Mouse (Mus musculus): Measurements from ENCODE around the gene Olfr1303. TPM values are rescaled to one million over a fixed set of nuclear protein-coding genes. Genes with fewer than 3 reads are reported as not detected.

Gene Olfr1303
- total RNA-seq (2014; fragmentation: Nextera tagmentation), result not detected in 2 replicates
- not detected in 2 replicates for total RNA-seq (2017)
- polyA plus RNA-seq (2012), result not detected in 2 replicates

DNA sequence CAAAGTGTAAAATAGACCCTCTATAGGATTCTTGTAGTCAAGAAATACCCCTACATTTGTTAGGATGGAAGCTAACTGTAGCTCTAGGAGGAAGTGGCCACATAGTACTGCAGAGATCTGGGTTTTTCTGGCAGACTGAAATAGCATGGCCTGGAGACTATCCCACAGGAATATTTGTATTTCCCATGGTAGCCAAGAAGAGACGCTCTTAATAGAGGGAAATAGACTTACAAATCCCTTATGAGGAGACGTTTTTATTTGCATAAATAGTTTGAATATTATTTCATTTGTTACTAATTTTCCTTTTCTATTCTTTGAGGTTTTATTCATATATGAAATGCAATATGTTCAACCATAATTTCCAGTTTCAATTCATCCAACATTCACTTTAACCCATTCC is at the start of gene Olfr1303:
Gene Olfr1303 (minus strand): TSS at position 101 of the 400 bp plus-strand sequence.
- Histone ChIP-seq H3K27me3 (ENCODE audit: insufficient read depth, low read length) (no peaks in the 10 kb centered on the region), H3K36me3 (replicated peaks) (no peaks in the 10 kb centered on the region), H3K9me3 (replicated peaks) (no peaks in the 10 kb centered on the region), H3K4me1 (ENCODE audit: insufficient read depth, low read depth, low read length) (no peaks in the 10 kb centered on the region), H3K4me3 (ENCODE audit: low read depth, low read length) (no peak within 1 kb of the TSS)
- DNase-seq (ENCODE audit: low spot score) (no peak), ATAC-seq (ENCODE audit: extremely low read depth, insufficient number of reproducible peaks, low FRiP score, poor library complexity, severe bottlenecking) (no peak)
- TF ChIP-seq GATA2 (IDR thresholded peaks at IDR 0.05; ENCODE audit: borderline replicate concordance, low read depth, low read length) (no peak), POLR2AphosphoS5 (IDR thresholded peaks at IDR 0.05; ENCODE audit: insufficient replicate concordance, low read depth, low read length) (no peak), TAL1 (conservative IDR thresholded peaks at IDR 0.05; ENCODE audit: low read depth, low read length) (no peak), GATA1 (IDR thresholded peaks at IDR 0.05; ENCODE audit: borderline replicate concordance, low read length) (no peak), CTCF (IDR thresholded peaks at IDR 0.05; ENCODE audit: low read depth, low read length) (no peak)

DNA sequence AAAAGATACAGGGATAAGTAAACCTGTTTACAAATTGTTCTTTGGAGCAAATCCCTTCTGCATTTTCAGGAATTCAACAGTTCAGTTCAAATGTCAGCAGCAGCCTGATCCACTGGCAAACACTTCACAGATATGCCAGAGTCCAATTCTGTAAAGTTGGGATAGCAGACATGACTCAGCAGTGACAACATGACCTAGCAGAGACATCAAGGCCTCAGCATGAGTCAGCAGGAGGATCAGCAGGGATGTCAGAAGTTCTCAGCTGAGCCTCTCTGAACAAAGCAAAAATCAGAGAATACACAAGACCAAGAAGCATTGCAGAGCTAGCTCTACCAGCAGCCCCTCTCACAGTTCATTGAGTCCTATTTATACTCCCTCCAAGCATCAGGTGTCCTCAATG is 7.2 kb downstream of the Olfr1303 start:
- H3K4me3 ChIP-seq (ENCODE audit: low read depth, low read length), result no peak overlapping the region
- TF ChIP-seq CTCF (IDR thresholded peaks at IDR 0.05; ENCODE audit: low read depth, low read length) (no peak), GATA1 (IDR thresholded peaks at IDR 0.05; ENCODE audit: borderline replicate concordance, low read length) (no peak), GATA2 (IDR thresholded peaks at IDR 0.05; ENCODE audit: borderline replicate concordance, low read depth, low read length) (no peak), POLR2AphosphoS5 (IDR thresholded peaks at IDR 0.05; ENCODE audit: insufficient replicate concordance, low read depth, low read length) (no peak), TAL1 (conservative IDR thresholded peaks at IDR 0.05; ENCODE audit: low read depth, low read length) (no peak)
- no peaks in the 10 kb centered on the region for H3K27me3 ChIP-seq (ENCODE audit: insufficient read depth, low read length)
- DNase-seq (ENCODE audit: low spot score) (no peak), ATAC-seq (ENCODE audit: extremely low read depth, insufficient number of reproducible peaks, low FRiP score, poor library complexity, severe bottlenecking) (no peak)
- no peaks in the 10 kb centered on the region for H3K4me1 ChIP-seq (ENCODE audit: insufficient read depth, low read depth, low read length)
- no peaks in the 10 kb centered on the region for H3K9me3 ChIP-seq (replicated peaks)
- no peaks in the 10 kb centered on the region for H3K36me3 ChIP-seq (replicated peaks)

DNA sequence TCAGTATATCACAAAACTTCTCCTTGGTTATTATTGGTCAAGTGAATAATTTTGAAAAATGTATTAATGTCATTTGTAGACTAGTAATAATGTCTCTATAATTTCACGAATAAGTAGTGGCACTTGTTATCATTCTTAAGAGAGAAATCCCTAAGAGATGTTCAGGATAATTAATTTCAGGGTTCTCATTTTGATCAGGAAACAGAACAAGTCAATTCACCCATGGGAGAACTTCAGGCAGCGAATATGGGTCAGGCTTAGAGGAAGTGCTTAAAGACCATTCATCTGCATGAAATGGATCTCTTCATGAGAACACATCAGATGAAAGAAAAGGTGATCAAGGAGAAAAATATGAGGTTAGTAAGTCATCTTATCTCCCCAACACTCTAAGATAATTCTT is 43.0 kb downstream of the Olfr1303 start, which contains the start of gene Olfr1302:
Gene Olfr1302 (plus strand): TSS at position 301 of the 400 bp plus-strand sequence.
- Histone ChIP-seq H3K9me3 (replicated peaks) (peaks cover 5% of the 10 kb centered on the region; the same call in 1 of the 2 replicates), H3K4me3 (ENCODE audit: low read depth, low read length) (no peak within 1 kb of the TSS), H3K27me3 (ENCODE audit: insufficient read depth, low read length) (no peaks in the 10 kb centered on the region), H3K4me1 (ENCODE audit: insufficient read depth, low read depth, low read length) (no peaks in the 10 kb centered on the region), H3K36me3 (replicated peaks) (no peaks in the 10 kb centered on the region)
- TF ChIP-seq GATA1 (IDR thresholded peaks at IDR 0.05; ENCODE audit: borderline replicate concordance, low read length) (no peak), POLR2AphosphoS5 (IDR thresholded peaks at IDR 0.05; ENCODE audit: insufficient replicate concordance, low read depth, low read length) (no peak), GATA2 (IDR thresholded peaks at IDR 0.05; ENCODE audit: borderline replicate concordance, low read depth, low read length) (no peak), TAL1 (conservative IDR thresholded peaks at IDR 0.05; ENCODE audit: low read depth, low read length) (no peak), CTCF (IDR thresholded peaks at IDR 0.05; ENCODE audit: low read depth, low read length) (no peak)
- no peak for ATAC-seq (ENCODE audit: extremely low read depth, insufficient number of reproducible peaks, low FRiP score, poor library complexity, severe bottlenecking)
- no peak for DNase-seq (ENCODE audit: low spot score)

Other genes starting within 250 kb of the Olfr1303 start
- not detected in 2 replicates for gene Olfr1297, start 193.8 kb downstream of the Olfr1303 start, total RNA-seq (2014; fragmentation: Nextera tagmentation)
- 0.05 TPM in 1 of 2 replicates, not detected in the other for gene Olfr1297, start 193.8 kb downstream of the Olfr1303 start, total RNA-seq (2017)
- not detected in 2 replicates for gene Olfr1297, start 193.8 kb downstream of the Olfr1303 start, polyA plus RNA-seq (2012)
- gene Olfr1298, start 171.1 kb downstream of the Olfr1303 start, total RNA-seq (2014; fragmentation: Nextera tagmentation), result not detected in 2 replicates
- 0.29 TPM in 1 of 2 replicates, not detected in the other for gene Olfr1298, start 171.1 kb downstream of the Olfr1303 start, total RNA-seq (2017)
- gene Olfr1298, start 171.1 kb downstream of the Olfr1303 start, polyA plus RNA-seq (2012), result not detected in 2 replicates
- gene Olfr1299, start 158.9 kb downstream of the Olfr1303 start, total RNA-seq (2014; fragmentation: Nextera tagmentation), result not detected in 2 replicates
- 0.12 and 0.16 TPM in 2 replicates for gene Olfr1299, start 158.9 kb downstream of the Olfr1303 start, total RNA-seq (2017)
- gene Olfr1299, start 158.9 kb downstream of the Olfr1303 start, polyA plus RNA-seq (2012), result not detected in 2 replicates
- gene Olfr1301, start 69.3 kb downstream of the Olfr1303 start, total RNA-seq (2014; fragmentation: Nextera tagmentation), result not detected in 2 replicates
- gene Olfr1301, start 69.3 kb downstream of the Olfr1303 start, total RNA-seq (2017), result under 0.01 TPM in 1 of 2 replicates, not detected in the other
- gene Olfr1301, start 69.3 kb downstream of the Olfr1303 start, polyA plus RNA-seq (2012), result not detected in 2 replicates
- gene Olfr1302, start 42.9 kb downstream of the Olfr1303 start, total RNA-seq (2014; fragmentation: Nextera tagmentation), result not detected in 2 replicates
- gene Olfr1302, start 42.9 kb downstream of the Olfr1303 start, total RNA-seq (2017), result 0.05 TPM in 1 of 2 replicates, not detected in the other
- gene Olfr1302, start 42.9 kb downstream of the Olfr1303 start, polyA plus RNA-seq (2012), result not detected in 2 replicates
- gene Olfr1305, start 56.8 kb upstream of the Olfr1303 start, total RNA-seq (2014; fragmentation: Nextera tagmentation), result not detected in 2 replicates
- gene Olfr1305, start 56.8 kb upstream of the Olfr1303 start, total RNA-seq (2017), result 0.16 and 0.35 TPM in 2 replicates
- not detected in 2 replicates for gene Olfr1305, start 56.8 kb upstream of the Olfr1303 start, polyA plus RNA-seq (2012)
- not detected in 2 replicates for gene Olfr1306, start 95.9 kb upstream of the Olfr1303 start, total RNA-seq (2014; fragmentation: Nextera tagmentation)
- 0.11 TPM in 1 of 2 replicates, not detected in the other for gene Olfr1306, start 95.9 kb upstream of the Olfr1303 start, total RNA-seq (2017)
- not detected in 2 replicates for gene Olfr1306, start 95.9 kb upstream of the Olfr1303 start, polyA plus RNA-seq (2012)
- not detected in 2 replicates for gene Olfr1307, start 129.1 kb upstream of the Olfr1303 start, total RNA-seq (2014; fragmentation: Nextera tagmentation)
- gene Olfr1307, start 129.1 kb upstream of the Olfr1303 start, total RNA-seq (2017), result 0.06 and 0.11 TPM in 2 replicates
- not detected in 2 replicates for gene Olfr1307, start 129.1 kb upstream of the Olfr1303 start, polyA plus RNA-seq (2012)
- not detected in 2 replicates for gene Olfr1308, start 144.6 kb upstream of the Olfr1303 start, total RNA-seq (2014; fragmentation: Nextera tagmentation)
- 0.27 TPM in 1 of 2 replicates, not detected in the other for gene Olfr1308, start 144.6 kb upstream of the Olfr1303 start, total RNA-seq (2017)
- not detected in 2 replicates for gene Olfr1308, start 144.6 kb upstream of the Olfr1303 start, polyA plus RNA-seq (2012)
- not detected in 2 replicates for gene Olfr1309, start 169.9 kb upstream of the Olfr1303 start, total RNA-seq (2014; fragmentation: Nextera tagmentation)
- 0.05 and 0.06 TPM in 2 replicates for gene Olfr1309, start 169.9 kb upstream of the Olfr1303 start, total RNA-seq (2017)
- gene Olfr1309, start 169.9 kb upstream of the Olfr1303 start, polyA plus RNA-seq (2012), result not detected in 2 replicates
- gene Olfr1310, start 192.4 kb upstream of the Olfr1303 start, total RNA-seq (2014; fragmentation: Nextera tagmentation), result not detected in 2 replicates
- gene Olfr1310, start 192.4 kb upstream of the Olfr1303 start, total RNA-seq (2017), result under 0.01 TPM in 1 of 2 replicates, not detected in the other
- gene Olfr1310, start 192.4 kb upstream of the Olfr1303 start, polyA plus RNA-seq (2012), result not detected in 2 replicates
- gene Olfr1311, start 204.1 kb upstream of the Olfr1303 start, total RNA-seq (2014; fragmentation: Nextera tagmentation), result not detected in 2 replicates
- gene Olfr1311, start 204.1 kb upstream of the Olfr1303 start, total RNA-seq (2017), result 0.12 and 0.16 TPM in 2 replicates
- gene Olfr1311, start 204.1 kb upstream of the Olfr1303 start, polyA plus RNA-seq (2012), result not detected in 2 replicates
- not detected in 2 replicates for gene Olfr1312, start 229.9 kb upstream of the Olfr1303 start, total RNA-seq (2014; fragmentation: Nextera tagmentation)
- 0.11 and 0.23 TPM in 2 replicates for gene Olfr1312, start 229.9 kb upstream of the Olfr1303 start, total RNA-seq (2017)
- gene Olfr1312, start 229.9 kb upstream of the Olfr1303 start, polyA plus RNA-seq (2012), result not detected in 2 replicates